Mouse (Mus musculus) lung, postnatal 14 days (tissue): ENCODE results near the gene Trpv3.
"Not testable (repeated sequence)": the region's sequence is repeated elsewhere in the genome, so short reads cannot be mapped to it uniquely, and the experiment has no call there.

Source experiments
- DNase-seq: peaks from one replicate; pipeline ENCODE4 v3.0.0; 2021

Gene Trpv3

DNA sequence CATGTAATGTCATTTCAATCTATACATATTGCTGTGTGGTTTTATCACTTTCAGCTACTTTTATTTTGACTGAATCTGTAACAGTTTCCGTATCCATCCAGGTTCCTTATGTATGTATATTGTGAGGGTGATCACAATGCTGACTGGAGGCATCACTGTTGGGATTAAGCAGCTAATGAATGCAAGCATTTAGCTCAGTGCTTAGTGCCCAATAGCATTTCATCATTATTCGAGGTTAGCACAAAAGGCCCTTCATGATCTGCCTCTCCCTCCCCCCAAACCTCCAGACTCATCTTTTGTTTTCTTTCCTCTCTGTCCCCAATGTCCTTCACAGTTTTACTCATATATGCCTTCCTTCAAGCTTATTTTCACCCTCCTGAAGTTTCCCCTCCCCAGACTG is 35.9 kb downstream of the Trpv3 start:
- DNase-seq: no peak

DNA sequence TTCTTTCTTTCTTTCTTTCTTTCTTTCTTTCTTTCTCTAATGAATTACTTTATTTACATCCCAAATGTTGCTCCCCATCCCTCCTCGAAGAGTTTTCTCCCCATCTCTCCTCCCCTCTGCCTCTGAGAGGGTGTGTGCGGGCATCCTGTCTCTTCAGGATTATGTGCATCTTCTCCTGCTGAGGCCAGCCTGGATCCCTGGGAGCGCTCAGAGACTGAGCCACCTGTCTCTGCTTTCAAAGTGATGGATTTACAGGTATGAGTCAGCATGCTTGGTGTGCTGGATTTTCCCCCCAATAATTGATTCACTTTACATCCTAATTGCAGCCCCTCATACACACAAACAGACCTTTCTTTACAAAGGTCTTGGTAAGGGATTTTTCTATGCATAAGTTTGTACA is 48.8 kb downstream of the Trpv3 start:
- DNase-seq: no peak

DNA sequence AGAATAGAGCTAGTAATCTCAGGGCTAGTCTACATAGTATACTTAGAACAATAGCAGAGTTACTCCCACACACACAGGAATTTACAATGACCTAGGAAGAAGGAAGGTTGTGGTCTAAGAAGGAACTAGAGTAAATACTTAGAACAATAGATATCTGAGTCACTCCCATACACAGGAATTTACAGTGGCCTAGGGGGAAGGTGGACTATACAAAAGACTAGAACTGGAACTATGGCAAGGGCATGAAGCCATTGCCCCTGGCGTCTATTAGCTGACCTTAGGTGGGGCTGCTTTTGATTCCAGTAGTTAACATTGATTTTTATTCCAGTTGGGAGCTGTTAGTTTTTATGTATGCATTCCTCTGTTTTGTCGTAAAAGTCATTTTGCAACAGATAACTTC is 51.4 kb downstream of the Trpv3 start:
- not testable (repeated sequence) for DNase-seq

DNA sequence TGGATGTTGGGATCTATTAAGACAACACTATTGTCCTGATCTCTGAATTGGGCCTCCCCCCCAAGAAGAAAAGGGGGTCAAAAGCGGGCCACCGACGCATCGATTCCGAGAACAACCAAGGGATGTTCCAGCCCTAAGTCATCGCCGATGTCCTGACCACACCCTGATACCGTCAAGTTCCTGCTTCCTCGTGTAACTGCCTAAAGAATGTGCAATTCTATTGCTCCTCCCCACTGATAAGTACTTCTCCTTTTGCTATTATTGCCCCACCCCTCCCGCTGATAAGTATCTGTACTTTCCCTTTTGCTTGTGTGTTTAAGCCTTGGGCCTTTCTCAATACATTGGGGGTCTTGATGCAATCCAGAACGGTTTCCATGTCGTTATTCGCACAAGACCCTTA is 53.9 kb downstream of the Trpv3 start:
- DNase-seq: not testable (repeated sequence)

DNA sequence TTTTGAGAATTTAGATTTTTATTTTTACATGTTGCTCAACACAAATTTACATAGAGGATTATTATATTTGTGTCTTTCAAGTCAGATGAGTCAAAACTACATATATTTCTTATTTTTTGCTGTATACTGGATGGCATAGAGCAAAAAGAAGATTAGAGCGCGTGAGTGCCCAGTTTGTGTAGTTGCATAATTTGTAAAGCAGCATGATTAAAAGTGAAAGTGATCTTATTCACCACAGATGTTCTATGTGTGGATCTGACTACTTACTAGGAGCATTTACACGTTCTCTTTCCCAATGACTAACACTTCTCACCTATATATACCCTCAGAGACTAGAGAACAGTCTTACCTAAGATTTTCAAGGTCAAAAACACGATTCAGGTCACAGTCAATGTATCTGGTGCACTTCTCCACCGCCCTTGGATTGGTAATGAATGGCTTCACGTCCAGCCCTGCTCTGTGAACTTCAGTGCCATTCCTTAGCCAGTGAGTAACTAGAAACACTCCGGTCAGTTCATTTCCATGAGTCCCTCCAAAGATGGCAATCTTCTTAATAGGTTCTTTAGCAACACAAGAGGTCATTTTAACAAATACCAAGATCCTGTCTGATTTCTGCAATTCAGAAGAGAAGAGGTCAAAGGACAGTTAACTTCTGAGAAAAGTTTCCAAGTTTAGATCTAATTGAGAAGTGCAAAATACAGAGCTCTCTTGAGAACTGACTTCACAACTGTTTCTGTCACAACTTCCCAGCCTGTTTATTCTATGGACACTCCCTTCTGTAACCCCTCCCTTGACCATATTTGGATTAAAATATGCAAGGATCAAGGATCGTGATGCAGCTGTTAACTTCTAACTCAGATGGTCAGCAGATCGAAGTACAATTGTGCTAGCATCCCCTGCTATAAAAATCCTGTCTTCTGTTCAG is 57.0 kb downstream of the Trpv3 start:
- DNase-seq: no peak

DNA sequence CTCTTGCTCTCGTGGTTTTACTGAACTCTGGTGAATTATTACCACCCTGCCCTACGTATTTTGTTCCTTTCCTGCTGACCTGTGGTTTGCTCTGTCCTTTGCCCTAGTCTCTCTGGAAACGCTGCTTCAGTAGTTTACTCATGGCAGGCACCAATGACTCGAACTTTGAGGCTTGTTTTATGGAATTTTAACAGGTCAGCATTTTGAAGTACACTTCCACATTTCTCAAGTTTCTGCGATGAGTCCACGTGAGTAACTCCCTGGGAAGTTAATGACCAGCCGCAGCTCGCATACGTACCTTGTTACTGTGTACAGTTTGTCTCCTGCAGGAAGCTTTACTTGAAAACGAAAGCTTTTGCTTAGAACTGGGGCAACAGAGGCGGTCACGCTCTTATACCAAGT is 59.3 kb downstream of the Trpv3 start:
- no peak for DNase-seq

DNA sequence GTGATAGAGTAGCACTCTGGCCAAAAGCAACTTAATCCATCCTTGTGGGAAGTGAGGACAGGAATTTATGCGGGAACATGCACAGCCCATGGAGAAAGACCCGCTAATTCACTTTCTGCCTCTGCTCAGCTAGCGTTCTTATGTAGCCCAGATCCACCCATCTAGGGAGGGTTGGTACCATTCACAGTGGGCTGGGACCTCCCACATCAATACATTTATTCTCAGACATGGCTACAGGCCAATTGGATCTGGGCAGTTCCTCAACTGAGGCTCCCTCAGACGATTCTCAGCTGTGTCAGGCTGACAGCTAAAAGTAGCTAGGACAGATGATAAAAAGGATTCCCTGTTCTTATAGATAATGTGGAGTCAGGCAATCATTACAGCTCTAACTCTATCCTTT is 60.2 kb downstream of the Trpv3 start:
- DNase-seq: no peak

DNA sequence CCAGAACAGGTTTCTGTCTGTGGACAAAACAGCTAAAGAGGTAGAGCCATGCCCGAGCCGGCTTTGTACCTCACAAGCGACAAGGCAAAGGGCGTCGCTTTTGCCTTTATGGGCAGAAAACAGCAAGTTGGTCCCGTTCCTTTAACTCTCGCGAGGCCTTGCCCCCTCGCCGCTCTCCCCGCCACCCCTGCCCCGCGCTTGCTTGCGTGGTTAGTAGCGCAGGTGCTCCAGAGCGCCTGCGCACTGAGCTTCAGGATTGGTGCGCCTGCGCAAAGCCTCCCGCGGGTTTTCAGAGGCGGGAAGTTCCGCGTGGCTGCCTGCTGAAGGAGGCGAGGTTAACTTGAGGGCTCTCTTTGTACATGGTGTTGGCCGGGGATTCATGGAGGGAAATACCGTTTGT is 62.3 kb downstream of the Trpv3 start, which contains the start of the genes Aspa, Gm49340 and Spata22:
Gene Aspa (minus strand): TSS at position 155 of the 400 bp plus-strand sequence.
Gene Gm49340 (plus strand): TSS at position 300 of the 400 bp plus-strand sequence.
Gene Spata22 (plus strand): TSS at position 300 of the 400 bp plus-strand sequence.
- no peak for DNase-seq

DNA sequence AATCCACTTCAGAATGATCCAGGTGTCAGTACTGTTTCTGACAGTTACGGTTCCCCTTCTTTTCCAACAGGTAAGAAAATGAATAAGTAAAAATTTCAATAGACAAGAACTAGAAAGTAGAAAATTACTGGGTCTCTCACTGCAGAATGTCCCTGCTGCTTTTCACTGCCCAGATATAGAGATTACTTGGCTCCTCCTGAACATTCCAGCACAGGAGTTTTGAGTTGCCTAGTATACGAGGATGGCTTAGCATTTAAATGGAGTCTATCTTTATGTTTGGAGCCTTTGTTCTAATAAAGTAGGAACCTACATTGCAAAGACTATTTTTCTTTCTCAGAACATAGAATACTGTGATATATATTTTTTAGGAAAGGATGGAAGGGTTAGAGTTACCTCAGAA is 66.2 kb downstream of the Trpv3 start:
- no peak for DNase-seq

DNA sequence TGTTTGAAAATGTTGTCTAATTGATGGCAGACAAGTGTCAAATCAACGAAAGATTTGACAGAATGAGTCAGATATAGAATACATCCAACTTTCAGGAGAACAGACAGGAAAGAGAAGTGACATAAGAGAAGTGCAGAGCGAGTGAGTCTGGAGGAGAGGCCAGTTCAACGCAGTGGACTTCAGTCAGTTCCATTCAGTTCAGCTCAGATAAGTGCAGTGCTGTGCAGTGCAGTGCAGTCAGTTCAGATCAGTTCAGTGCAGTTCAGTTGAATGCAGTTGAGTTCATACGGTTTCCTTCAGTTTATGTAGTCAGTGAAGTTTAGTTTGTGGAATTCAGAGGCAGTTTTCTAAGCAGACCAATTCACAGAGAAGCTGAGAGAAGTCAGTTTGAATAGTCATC is 69.7 kb downstream of the Trpv3 start:
- no peak for DNase-seq
